Mouse (Mus musculus): ENCODE measurements around the gene Ranbp3. TPM values are rescaled to one million over a fixed set of nuclear protein-coding genes. Genes with fewer than 3 reads are reported as not detected.
"Not testable (repeated sequence)": the region's sequence is repeated elsewhere in the genome, so short reads cannot be mapped to it uniquely, and the experiment has no call there.

Ranbp3 gene
- 63.2 and 64.5 TPM in 2 replicates for polyA plus RNA-seq (2016; fragmentation: Nextera tagmentation; extraction: Ambion mirVana)

GRCm38 (mm10) chr17:56672941-56673646 lies at the start of gene Ranbp3:
Gene Ranbp3 (plus strand): TSS chr17:56673294.
- peak within 1 kb of the TSS; percentile 80 for H3K4me3 ChIP-seq
- peak within 1 kb of the TSS; percentile 95 for H3K27ac ChIP-seq (ENCODE audit: poor library complexity, severe bottlenecking)
- peaks cover 25% of the 10 kb centered on the region for H3K36me3 ChIP-seq
- H3K4me2 ChIP-seq, result peak within 1 kb of the TSS; percentile 85
- H3K27me3 ChIP-seq (replicated peaks), result peaks cover 3% of the 10 kb centered on the region
- peak within 1 kb of the TSS; percentile 95 for H3K9ac ChIP-seq
- 0% methylated on average over 55 of the region's 66 CpGs for WGBS
- H3K4me1 ChIP-seq (replicated peaks), result peaks cover 44% of the 10 kb centered on the region
- no peaks in the 10 kb centered on the region for H3K9me3 ChIP-seq (replicated peaks)
- ATAC-seq (ENCODE audit: insufficient number of reproducible peaks, low FRiP score), result peak; percentile 93

GRCm38 (mm10) chr17:56625495-56625894 lies 47.6 kb upstream of the Ranbp3 start:
- Histone ChIP-seq H3K4me3 (no peak overlapping the region; the same call in 1 of the 2 replicates), H3K27me3 (replicated peaks) (no peaks in the 10 kb centered on the region; the same call in 1 of the 2 replicates), H3K27ac (ENCODE audit: poor library complexity, severe bottlenecking) (no peak overlapping the region), H3K9me3 (replicated peaks) (no peaks in the 10 kb centered on the region), H3K36me3 (peaks cover 40% of the 10 kb centered on the region), H3K4me2 (peak overlapping the region; percentile 35), H3K9ac (peak overlapping the region; percentile 31; the same call in 1 of the 2 replicates), H3K4me1 (replicated peaks) (peaks cover 22% of the 10 kb centered on the region)
- no peak for ATAC-seq (ENCODE audit: insufficient number of reproducible peaks, low FRiP score)
- WGBS, result 55% methylated on average over 3 of the region's 3 CpGs

GRCm38 (mm10) chr17:56626260-56626659 lies 46.8 kb upstream of the Ranbp3 start:
- ATAC-seq (ENCODE audit: insufficient number of reproducible peaks, low FRiP score), result 0 out of 2 replicates have a peak, but pooled peaks have one; percentile 0
- under 1% methylated on average over 32 of the region's 32 CpGs for WGBS
- peak overlapping the region; percentile 83 for H3K4me3 ChIP-seq

GRCm38 (mm10) chr17:56626754-56627470 lies 46.2 kb upstream of the Ranbp3 start, which contains the start of gene Lonp1:
Gene Lonp1 (minus strand): TSS chr17:56626887.
- H3K36me3 ChIP-seq, result peaks cover 27% of the 10 kb centered on the region
- WGBS, result 0% methylated on average over 51 of the region's 51 CpGs
- peak within 1 kb of the TSS; percentile 98 for H3K4me2 ChIP-seq
- peak; percentile 97 for ATAC-seq (ENCODE audit: insufficient number of reproducible peaks, low FRiP score)
- H3K9me3 ChIP-seq (replicated peaks), result no peaks in the 10 kb centered on the region
- H3K27me3 ChIP-seq (replicated peaks), result no peaks in the 10 kb centered on the region; the same call in 1 of the 2 replicates
- H3K9ac ChIP-seq, result peak within 1 kb of the TSS; percentile 95
- H3K4me1 ChIP-seq (replicated peaks), result peaks cover 22% of the 10 kb centered on the region
- peak within 1 kb of the TSS; percentile 83 for H3K4me3 ChIP-seq
- H3K27ac ChIP-seq (ENCODE audit: poor library complexity, severe bottlenecking), result peak within 1 kb of the TSS; percentile 60

More at GRCm38 (mm10) chr17:56626260-56626659, 46.8 kb upstream of the Ranbp3 start:
- Histone ChIP-seq H3K9me3 (replicated peaks) (no peaks in the 10 kb centered on the region), H3K27me3 (replicated peaks) (no peaks in the 10 kb centered on the region; the same call in 1 of the 2 replicates), H3K4me2 (peak overlapping the region; percentile 98), H3K27ac (ENCODE audit: poor library complexity, severe bottlenecking) (peak overlapping the region; percentile 60), H3K36me3 (peaks cover 33% of the 10 kb centered on the region), H3K4me1 (replicated peaks) (peaks cover 22% of the 10 kb centered on the region), H3K9ac (peak overlapping the region; percentile 95)

- peak; percentile 15; the same call in 1 of the 2 replicates for ATAC-seq (ENCODE audit: insufficient number of reproducible peaks, low FRiP score)
- H3K27ac ChIP-seq (ENCODE audit: poor library complexity, severe bottlenecking), result 0 out of 2 replicates have a peak within 1 kb of the TSS, but pooled peaks have one; percentile 10
- H3K36me3 ChIP-seq, result peaks cover 19% of the 10 kb centered on the region
- H3K9me3 ChIP-seq (replicated peaks), result no peaks in the 10 kb centered on the region
- 8% methylated on average over 26 of the region's 26 CpGs for WGBS
- peaks cover 22% of the 10 kb centered on the region for H3K4me1 ChIP-seq (replicated peaks)
- H3K4me2 ChIP-seq, result peak within 1 kb of the TSS; percentile 98
- peak within 1 kb of the TSS; percentile 33 for H3K9ac ChIP-seq
- no peaks in the 10 kb centered on the region; the same call in 1 of the 2 replicates for H3K27me3 ChIP-seq (replicated peaks)
- peak within 1 kb of the TSS; percentile 83 for H3K4me3 ChIP-seq
These were observed 45.4 kb upstream of the Ranbp3 start, which contains the start of gene Catsperd for GRCm38 (mm10) chr17:56627530-56628277. Gene Catsperd (plus strand): TSS chr17:56628143.

GRCm38 (mm10) chr17:56629800-56630781 lies 43.0 kb upstream of the Ranbp3 start:
- H3K9ac ChIP-seq; H3K4me3 ChIP-seq; H3K27me3 ChIP-seq (replicated peaks); H3K27ac ChIP-seq (ENCODE audit: poor library complexity, severe bottlenecking); H3K9me3 ChIP-seq (replicated peaks); ATAC-seq (ENCODE audit: insufficient number of reproducible peaks, low FRiP score); H3K36me3 ChIP-seq; H3K4me2 ChIP-seq: not testable (repeated sequence)
- H3K4me1 ChIP-seq (replicated peaks), result peaks cover 18% of the 10 kb centered on the region
- 80% methylated on average over 27 of the region's 27 CpGs for WGBS

GRCm38 (mm10) chr17:56631807-56632206 lies 41.3 kb upstream of the Ranbp3 start:
- H3K4me2 ChIP-seq, result no peak overlapping the region
- no peaks in the 10 kb centered on the region for H3K36me3 ChIP-seq
- no peaks in the 10 kb centered on the region; the same call in 1 of the 2 replicates for H3K27me3 ChIP-seq (replicated peaks)
- no peaks in the 10 kb centered on the region for H3K9me3 ChIP-seq (replicated peaks)
- H3K9ac ChIP-seq, result no peak overlapping the region
- 49% methylated on average over 4 of the region's 4 CpGs for WGBS
- no peak for ATAC-seq (ENCODE audit: insufficient number of reproducible peaks, low FRiP score)
- 0 out of 2 replicates have a peak, but pooled peaks cover 7% of the 10 kb centered on the region for H3K4me1 ChIP-seq (replicated peaks)
- no peak overlapping the region for H3K27ac ChIP-seq (ENCODE audit: poor library complexity, severe bottlenecking)
- H3K4me3 ChIP-seq, result no peak overlapping the region

GRCm38 (mm10) chr17:56634023-56634422 lies 39.1 kb upstream of the Ranbp3 start:
- Histone ChIP-seq H3K4me1 (replicated peaks) (no peaks in the 10 kb centered on the region), H3K36me3 (no peaks in the 10 kb centered on the region), H3K27me3 (replicated peaks) (0 out of 2 replicates have a peak, but pooled peaks cover 3% of the 10 kb centered on the region), H3K27ac (ENCODE audit: poor library complexity, severe bottlenecking) (no peak overlapping the region), H3K4me3 (no peak overlapping the region), H3K9me3 (replicated peaks) (no peaks in the 10 kb centered on the region), H3K9ac (no peak overlapping the region), H3K4me2 (no peak overlapping the region)
- 70% methylated on average over 6 of the region's 6 CpGs for WGBS
- ATAC-seq (ENCODE audit: insufficient number of reproducible peaks, low FRiP score), result no peak

GRCm38 (mm10) chr17:56643237-56643636 lies 29.9 kb upstream of the Ranbp3 start:
- 83% methylated on average over 4 of the region's 4 CpGs for WGBS
- H3K27me3 ChIP-seq (replicated peaks), result peaks cover 4% of the 10 kb centered on the region; the same call in 1 of the 2 replicates
- no peak for ATAC-seq (ENCODE audit: insufficient number of reproducible peaks, low FRiP score)
- no peaks in the 10 kb centered on the region for H3K9me3 ChIP-seq (replicated peaks)
- no peak overlapping the region for H3K27ac ChIP-seq (ENCODE audit: poor library complexity, severe bottlenecking)
- peaks cover 7% of the 10 kb centered on the region; the same call in 1 of the 2 replicates for H3K4me1 ChIP-seq (replicated peaks)
- H3K9ac ChIP-seq, result no peak overlapping the region
- no peaks in the 10 kb centered on the region for H3K36me3 ChIP-seq
- no peak overlapping the region for H3K4me2 ChIP-seq
- no peak overlapping the region for H3K4me3 ChIP-seq

All from heart, embryonic 12.5 days (tissue).